Mouse (Mus musculus) G1E-ER4 (cell line): ENCODE measurements around the gene Bmt2. TPM values are rescaled to one million over a fixed set of nuclear protein-coding genes. Genes with fewer than 3 reads are reported as not detected.

Experiments
- GATA1 ChIP-seq: IDR thresholded peaks from one replicate; pipeline ENCODE4 v1.8.0; 2012; ENCODE audit warnings: low read length, inconsistent platforms
- polyA plus RNA-seq: library from polyadenylated mRNA; stranded (reverse); fragments of >175 nt; gene quantifications from 2 replicates; pipeline ENCODE4 v1.2.3, GENCODE M21; 2012

Bmt2 gene
- polyA plus RNA-seq, 1 experiment: 4.3 TPM

DNA sequence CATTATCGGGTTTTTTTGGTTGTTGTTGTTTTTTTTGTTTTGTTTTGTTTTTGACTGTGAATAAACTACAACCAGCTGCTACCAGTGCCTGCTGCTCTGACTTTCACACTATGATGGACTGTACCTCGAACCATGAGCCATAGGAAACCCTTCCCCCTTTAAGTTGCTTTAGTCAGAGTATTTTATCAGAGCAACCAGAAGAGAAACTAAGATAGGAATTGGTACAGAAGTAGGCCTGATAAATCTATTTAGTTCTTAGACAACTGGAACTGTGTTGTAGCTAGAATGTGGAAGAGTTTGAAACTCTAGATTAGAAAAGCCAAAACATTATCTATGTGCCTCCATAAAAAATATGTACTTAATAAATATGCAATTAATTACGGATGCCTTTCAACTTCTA lies 25.5 kb downstream of the Bmt2 start:
- no peak for TF ChIP-seq GATA1

DNA sequence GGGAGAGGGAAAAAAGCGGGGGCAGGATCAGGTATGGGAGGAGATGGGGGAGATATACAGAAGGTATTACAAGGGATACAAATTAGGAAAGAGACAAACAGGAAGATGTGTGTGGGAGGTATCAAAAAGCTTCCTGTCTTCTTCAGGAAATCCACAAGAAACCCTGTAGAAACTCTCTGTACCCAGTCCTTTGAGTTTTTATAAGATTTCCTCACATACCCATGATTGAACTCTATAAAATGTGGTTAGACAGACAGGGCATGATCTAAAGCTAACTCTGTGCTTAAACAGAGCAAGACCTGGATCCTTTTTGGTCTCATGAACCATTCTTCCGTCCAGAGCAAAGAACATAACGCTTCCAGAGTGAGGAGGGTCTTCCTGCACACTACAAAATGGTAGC lies 26.9 kb downstream of the Bmt2 start:
- TF ChIP-seq GATA1: no peak

DNA sequence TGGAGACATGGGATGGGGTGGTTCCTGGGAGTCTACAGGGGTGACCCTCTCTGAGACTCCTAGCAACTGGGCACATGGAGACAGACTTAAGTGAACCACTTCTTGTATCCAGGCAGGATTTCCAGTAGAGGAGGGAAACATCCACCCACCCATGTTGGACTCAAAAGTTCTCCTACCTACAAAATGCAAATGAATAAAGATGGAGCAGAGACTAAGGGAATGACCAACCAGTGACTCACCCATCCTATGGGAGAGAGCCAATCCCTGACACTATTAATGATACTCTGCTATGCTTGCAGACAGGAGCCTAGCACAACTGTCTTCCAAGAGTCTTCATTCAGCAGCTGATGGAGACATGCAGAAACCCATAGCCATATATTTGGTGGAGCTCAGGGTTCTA lies 29.5 kb downstream of the Bmt2 start:
- TF ChIP-seq GATA1: no peak

DNA sequence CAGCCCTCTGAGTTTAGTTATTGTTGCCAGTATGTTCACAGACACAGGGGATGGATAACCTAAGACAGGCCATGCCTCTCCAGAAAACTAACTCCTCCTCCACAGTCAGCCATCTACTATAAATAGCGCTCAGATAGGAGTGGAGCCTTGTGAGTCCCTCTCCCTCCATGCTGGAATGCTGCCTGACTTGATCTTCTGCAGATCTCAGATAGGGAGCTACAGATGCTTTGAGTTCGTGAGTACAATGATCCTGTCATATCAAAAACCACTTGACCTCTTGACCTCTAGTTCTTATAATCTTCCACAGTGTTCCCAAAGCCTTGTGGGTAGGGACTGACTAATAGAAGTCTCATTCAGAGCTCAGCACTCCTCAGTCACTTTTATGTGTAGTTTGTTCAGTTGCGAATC lies 41.2 kb downstream of the Bmt2 start:
- TF ChIP-seq GATA1: no peak

DNA sequence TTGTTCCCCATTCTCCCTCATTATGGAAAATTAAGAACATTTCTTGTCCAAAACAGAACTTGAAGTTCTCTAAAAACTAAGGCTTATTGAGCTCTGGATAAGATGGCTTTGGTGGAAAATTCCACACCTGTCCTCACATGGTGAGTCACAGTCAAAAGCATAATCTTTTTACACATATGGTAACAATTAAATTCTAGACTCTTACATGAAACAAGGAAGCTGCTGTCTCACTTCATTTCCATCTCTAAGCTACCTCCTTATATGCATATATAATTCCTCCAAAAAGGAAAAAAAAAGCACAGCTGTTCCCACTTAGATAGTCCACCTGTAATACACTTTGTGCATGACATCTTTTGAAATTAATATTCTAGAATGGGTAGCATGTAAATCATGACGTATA lies 45.2 kb downstream of the Bmt2 start:
- no peak for TF ChIP-seq GATA1

DNA sequence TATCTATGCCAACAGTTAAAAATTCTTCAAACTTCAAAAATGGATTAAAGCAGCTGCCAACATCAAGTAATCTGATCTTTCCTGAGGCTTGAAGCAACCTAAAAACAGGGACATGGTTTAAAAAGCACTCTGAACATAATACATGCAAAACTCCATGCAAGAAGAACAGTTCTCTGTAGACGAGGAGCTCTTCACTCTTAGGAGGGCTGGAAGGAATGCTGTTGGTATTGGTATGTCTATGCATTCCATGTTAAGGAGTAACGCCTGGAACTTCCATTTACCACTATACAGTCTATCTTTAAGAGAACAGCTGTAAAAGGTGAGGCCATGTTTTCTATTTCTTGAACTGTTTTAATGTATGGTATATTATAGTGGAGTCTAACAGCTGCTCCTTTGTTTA lies 47.2 kb downstream of the Bmt2 start:
- no peak for TF ChIP-seq GATA1

DNA sequence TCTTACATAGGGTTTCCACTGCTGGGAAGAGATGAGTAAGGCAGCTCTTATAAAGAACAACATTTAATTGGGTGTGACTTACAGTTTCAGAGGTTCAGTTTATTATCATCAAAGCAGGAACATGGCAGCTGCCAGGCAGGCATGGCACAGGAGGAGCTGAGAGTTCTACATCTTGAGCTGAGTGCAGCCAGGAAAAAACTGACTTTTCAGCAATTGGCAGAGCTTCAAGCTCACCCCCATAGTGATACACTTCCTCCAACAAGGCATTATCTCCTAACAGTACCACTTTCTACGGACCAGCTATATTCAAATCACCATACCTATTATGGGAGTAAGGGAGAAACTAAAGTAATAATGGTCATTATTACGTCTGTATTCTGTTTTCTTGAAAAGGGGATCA lies 58.1 kb downstream of the Bmt2 start:
- no peak for TF ChIP-seq GATA1

DNA sequence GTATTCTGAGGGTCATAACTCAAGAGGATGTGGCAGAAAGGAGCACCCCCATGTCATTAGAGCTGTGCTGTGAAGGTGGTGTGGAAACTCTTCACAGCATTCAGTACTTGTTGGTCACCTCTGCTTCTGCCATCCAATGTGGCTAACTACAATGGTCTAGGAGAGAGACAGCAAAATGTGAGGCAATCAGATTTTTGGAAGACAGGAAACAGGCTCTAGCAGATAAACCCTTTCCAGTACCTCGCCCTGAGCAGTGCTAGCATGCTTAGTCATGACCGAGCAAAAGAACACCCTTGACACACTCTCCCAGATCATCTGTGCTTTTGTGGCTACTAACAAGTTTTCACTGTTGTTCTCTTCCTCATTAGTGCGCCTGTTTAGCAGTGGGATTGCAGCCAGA lies 60.7 kb downstream of the Bmt2 start:
- peak; percentile 54 for TF ChIP-seq GATA1

DNA sequence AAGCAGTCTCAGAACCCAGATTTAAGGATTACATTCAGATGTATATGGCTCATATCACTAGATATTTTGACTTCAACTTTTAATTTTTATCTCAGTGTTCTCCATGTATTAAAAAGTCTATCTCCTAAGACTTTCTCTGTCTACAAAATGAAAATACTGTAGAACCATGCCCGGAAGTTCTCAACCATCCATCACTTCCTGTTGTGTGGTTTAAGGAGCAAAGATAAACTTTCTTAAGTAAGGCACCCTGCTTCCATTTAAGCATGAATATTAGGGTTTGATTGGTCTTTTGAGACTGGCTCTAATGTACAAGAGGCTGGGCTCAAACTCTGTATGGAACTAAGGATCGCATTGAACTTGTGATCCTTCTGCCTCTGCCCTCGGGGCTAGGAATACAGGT lies 63.2 kb downstream of the Bmt2 start:
- no peak for TF ChIP-seq GATA1

DNA sequence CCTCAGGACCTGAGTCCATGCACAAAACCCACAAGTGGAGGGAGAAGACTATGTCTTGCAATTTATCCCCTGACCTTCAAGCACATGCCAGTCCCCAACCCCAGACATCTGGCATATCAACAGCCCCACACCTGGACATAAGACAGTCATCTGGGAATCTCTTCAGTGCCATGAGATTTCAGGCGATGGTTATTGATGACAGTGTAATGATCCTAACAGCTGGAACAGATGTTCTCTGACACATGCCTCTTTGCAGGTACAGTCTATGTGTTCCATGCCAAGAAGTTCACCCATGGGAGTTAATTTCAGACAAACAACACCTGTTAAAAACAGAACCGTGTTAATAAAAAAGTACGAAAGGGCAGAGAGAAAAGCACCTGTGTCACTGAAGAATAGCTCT lies 64.1 kb downstream of the Bmt2 start:
- TF ChIP-seq GATA1: no peak

DNA sequence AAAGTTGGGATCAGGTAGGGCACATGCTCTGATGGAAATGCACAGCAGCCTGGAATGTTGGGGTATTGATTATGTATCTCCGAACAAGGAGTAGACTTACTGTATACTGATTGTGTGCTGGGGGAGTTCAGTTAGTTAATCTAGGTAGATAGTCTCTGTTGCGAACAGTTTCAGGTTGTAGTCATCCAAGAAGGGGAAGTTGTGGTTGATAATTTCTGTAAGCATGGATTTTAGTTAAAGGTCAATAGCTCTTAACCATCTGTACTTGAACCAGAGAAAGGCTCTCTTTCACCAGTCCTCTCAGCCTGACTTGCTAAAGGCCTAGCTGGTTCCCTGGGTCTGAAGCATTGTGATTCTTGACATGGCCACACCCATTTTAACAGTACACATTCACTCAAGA lies 66.9 kb downstream of the Bmt2 start:
- TF ChIP-seq GATA1: no peak

DNA sequence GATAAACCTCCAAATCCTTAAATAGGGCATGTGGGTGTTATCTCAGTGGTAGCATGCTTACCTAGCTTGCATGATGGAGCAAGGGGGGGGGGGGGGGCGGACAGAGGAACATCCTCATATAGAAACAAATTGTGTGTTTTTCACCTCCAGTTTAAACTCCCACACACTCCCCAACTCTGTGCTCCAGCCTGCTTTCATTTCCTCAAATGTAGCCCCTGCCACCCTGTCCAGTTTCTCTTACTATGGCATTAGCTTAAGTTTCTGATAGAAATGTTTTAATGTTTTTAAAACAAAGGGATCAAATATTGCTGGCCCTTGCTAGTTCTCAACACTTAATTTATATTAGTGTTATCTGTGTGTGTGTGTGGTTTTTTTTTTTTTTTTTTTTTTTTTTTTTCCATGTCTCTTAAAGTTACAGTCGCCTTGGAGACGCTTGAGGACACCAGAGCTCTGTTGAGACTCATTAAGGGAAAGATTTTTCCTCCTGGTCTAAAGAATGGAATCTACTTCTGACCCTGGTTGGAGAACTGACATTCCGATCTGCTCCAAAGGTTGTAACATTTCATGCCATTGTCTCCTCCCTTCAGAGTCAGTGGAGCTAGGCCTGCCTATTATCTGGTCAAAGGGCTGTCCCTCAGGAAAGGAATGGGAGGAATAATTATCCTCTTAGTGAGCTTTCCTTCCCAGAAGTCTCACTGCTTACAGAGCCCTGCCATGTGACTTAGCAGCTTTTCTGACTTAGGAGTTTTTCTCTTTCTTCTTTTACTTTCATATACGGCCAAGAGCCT lies 68.2 kb downstream of the Bmt2 start:
- no peak for TF ChIP-seq GATA1

DNA sequence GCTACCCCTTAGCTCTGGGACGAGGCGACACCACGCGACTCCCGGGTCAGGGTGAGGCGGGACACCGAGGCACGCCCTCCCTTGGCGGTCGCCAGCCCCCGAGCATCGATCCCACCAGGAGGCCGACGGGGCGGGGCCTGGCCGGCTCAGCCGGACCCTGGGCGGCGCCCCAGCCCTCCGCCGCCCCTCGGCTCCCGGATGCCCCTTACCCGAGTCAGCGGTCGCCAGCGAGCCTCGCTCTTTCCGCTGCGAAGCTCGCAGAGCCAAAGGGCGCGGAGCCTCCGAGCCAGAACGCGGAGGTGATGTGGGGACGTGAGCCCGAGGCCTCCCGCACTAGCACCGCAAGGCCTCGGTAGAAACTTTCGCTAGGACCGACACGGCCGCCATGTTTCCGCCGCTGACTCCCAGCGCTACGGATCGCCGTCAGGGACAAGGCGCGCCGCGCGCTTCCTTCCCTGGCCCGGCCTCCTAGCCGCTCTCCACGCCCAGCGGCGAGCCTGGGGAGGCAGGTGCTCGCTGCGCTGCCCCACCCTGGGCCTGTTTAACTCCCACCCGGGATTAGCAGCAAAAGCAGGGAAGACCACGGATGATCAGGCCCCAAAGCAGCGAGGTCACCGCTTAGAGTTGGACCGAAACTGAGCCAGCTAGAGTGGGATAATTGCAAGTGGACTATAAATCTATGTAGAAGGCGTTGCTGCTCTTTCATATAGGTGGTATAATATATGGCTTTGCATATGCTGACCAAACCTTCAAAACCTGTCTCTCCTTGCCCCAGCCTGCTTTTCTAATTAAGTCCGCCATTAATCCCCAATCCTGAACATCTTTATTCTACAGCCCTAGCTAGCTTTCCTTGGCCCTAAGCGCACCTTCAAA lies 69.9 kb downstream of the Bmt2 start, which contains the start of gene Tmem168:
Gene Tmem168 (minus strand): TSS at position 480 of the 873 bp plus-strand sequence.
- no peak for TF ChIP-seq GATA1

DNA sequence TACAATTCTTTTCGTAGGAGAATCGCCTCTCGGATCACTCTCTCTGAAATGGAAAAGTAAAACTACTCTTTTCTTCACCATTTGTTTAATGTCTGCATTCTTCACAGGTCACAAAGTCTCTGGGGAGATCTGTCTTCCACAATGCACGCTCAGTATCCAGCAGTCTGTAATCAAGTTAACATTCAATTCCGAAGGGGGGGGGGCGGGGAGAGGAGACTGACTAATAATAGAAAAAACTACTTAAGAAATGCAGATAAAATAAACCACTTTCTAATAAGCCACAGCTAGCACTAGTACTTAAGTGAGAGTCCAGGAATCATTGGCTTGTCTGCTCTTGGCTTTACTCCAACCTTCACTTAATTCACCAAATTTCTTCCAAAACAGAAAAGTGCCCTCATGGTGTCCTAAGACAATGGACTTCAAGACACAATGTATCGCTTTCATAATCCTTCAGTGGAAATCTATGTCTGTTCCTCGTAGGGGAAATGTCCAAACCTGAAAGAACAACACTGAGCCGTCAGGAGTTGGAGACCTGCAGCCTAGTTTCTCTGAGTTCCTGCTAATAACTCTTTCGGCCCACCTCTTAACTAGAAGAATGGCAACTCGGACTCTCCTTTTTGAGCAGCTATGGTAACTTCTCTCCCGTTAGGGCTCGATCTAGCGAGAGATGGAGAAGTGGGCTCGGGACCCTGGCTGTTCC lies 70.7 kb downstream of the Bmt2 start:
- TF ChIP-seq GATA1: no peak

DNA sequence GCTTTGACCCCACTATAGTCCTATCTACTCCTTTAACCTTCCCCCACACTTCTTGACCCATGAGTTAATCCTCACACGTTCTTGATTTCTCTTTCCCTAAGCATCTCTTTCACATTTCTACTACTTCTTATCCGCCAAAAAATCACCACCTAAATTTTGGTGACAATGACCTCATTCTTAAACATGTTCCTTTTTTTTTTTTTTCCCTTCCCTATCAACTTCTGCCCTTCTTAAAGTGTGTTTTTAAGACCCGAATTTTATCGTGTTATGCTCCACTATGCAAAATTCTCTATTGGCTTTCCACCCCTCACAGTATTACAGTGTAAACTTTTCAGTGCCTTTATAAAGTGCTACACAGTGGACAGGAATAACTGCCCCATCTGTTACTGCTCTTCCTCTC lies 71.4 kb downstream of the Bmt2 start:
- TF ChIP-seq GATA1: no peak

DNA sequence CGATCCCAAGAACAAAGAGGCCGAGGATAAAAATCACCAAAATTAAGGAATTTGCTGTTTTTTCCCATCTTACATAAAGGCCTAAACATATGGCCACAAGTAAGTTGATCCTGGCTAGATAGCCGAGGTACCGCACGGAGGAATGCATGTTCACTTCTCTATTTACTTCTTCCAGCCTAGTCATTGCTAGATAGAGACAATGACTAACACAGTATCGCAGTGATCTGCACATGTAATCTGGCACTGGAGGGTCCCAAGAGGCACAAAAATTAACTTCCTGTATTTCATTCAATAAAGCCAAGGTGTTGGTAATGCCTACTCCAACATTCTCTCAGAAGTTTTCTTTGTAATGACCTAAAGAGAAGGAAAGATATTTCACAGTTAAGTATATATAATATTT lies 74.6 kb downstream of the Bmt2 start:
- TF ChIP-seq GATA1: no peak
